Mouse (Mus musculus): ENCODE data around the gene Hmx2. TPM values are rescaled to one million over a fixed set of nuclear protein-coding genes. Genes with fewer than 3 reads are reported as not detected.

Hmx2 gene
- polyA plus RNA-seq, 1 experiment: 0.19 TPM

DNA sequence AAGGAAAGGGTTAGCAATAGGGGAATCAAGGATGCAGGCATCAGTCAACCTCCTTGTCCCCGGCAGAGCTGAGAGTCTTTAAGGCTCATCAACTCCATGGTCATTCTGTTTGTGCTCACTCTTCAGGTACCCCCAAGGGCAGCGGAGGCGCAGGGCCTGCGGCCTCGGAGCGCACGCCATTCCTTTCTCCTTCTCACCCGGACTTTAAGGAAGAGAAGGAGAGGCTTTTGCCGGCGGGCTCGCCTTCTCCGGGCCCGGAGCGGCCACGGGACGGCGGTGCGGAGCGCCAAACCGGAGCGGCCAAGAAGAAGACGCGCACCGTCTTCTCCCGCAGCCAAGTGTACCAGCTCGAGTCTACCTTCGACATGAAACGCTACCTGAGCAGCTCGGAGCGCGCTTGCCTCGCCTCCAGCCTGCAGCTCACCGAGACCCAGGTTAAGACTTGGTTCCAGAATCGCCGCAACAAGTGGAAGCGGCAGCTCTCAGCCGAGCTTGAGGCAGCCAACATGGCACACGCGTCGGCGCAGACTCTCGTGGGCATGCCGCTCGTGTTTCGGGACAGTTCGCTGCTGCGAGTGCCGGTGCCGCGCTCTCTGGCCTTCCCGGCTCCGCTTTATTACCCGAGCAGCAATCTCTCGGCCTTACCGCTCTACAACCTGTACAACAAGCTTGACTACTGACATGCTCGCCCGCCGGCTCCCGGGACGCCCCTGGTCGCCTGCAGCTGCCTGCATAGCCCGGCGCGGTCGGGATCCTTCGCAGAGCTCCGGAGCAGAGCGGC is 6.9 kb downstream of the Hmx2 start:
- H3K4me1 ChIP-seq: peaks cover 64% of the 10 kb centered on the region
- peaks cover 83% of the 10 kb centered on the region for H3K27me3 ChIP-seq (replicated peaks)
- H3K36me3 ChIP-seq (replicated peaks; ENCODE audit: low read length): no peaks in the 10 kb centered on the region
- no peak for TF ChIP-seq GATA1 (IDR thresholded peaks at IDR 0.05; ENCODE audit: borderline replicate concordance, low read length)
- no peak for TF ChIP-seq FLI1 (IDR thresholded peaks at IDR 0.05; ENCODE audit: low read length)
- H3K9me3 ChIP-seq: 0 out of 2 replicates have a peak, but pooled peaks cover 3% of the 10 kb centered on the region
- peak overlapping the region; percentile 90 for H3K4me3 ChIP-seq (replicated peaks)

DNA sequence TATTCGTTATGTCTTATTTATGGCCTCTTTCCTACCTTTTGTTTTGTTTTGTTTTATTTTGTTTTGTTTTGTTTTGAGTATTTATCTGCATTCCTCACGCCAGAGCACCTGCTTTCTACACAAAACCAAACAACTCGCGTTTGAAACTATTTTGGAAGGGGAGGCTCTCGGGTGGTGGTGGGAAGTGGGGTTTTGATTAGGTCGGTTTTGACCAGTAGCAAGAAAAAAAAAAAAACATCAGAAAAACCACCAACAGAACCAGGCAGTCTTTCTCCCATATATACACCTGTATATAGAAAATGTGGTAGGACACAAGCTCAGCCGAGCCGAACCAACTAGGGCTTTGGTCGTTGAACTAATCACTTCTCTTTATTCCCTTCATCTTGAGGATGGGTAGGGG is 7.5 kb downstream of the Hmx2 start:
- peaks cover 65% of the 10 kb centered on the region for H3K4me1 ChIP-seq
- no peaks in the 10 kb centered on the region for H3K36me3 ChIP-seq (replicated peaks; ENCODE audit: low read length)
- no peaks in the 10 kb centered on the region for H3K9me3 ChIP-seq
- TF ChIP-seq GATA1 (IDR thresholded peaks at IDR 0.05; ENCODE audit: borderline replicate concordance, low read length) (no peak), FLI1 (IDR thresholded peaks at IDR 0.05; ENCODE audit: low read length) (no peak)
- H3K27me3 ChIP-seq (replicated peaks): peaks cover 76% of the 10 kb centered on the region
- no peak overlapping the region for H3K4me3 ChIP-seq (replicated peaks)

DNA sequence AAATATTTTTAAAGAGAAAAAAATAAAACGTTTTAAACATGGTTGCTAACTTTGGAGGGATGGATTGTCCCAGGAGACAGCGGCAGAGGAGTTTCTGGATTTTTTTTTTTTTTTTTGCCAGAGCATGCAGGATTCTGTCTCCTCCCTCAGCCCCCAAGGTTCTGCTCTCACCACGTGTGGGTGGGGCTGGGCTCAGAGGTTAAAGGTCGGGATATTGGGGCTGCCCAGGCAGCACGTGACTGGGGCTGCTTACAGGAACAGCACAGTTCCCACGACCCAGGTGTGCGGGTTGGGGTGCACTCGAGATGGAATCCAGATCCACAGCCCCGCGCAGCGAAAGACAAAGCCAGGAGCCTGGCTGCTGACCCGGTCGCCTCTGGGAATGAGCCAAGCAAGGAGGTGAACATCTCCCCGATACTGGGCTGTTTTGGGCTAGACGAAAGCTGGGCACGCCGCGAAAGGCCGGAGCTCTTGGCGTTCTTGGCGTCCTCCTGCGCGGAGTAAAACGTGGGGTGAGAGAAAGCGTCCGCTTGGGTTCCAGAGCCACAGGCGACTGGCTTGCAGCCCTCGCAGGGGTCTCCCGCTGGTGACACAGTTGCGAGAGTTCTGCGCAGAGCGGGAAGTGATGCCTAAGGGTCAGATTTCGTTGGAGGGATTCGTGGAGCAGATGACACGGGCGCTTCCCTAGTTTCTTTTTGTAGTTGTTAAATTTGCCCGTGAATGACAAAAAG is 8.1 kb downstream of the Hmx2 start:
- Histone ChIP-seq H3K27me3 (replicated peaks) (peaks cover 70% of the 10 kb centered on the region), H3K4me3 (replicated peaks) (peak overlapping the region; percentile 78), H3K9me3 (no peaks in the 10 kb centered on the region), H3K4me1 (peaks cover 62% of the 10 kb centered on the region), H3K36me3 (replicated peaks; ENCODE audit: low read length) (peaks cover under 1% of the 10 kb centered on the region)
- TF ChIP-seq GATA1 (IDR thresholded peaks at IDR 0.05; ENCODE audit: borderline replicate concordance, low read length) (no peak), FLI1 (IDR thresholded peaks at IDR 0.05; ENCODE audit: low read length) (no peak)

DNA sequence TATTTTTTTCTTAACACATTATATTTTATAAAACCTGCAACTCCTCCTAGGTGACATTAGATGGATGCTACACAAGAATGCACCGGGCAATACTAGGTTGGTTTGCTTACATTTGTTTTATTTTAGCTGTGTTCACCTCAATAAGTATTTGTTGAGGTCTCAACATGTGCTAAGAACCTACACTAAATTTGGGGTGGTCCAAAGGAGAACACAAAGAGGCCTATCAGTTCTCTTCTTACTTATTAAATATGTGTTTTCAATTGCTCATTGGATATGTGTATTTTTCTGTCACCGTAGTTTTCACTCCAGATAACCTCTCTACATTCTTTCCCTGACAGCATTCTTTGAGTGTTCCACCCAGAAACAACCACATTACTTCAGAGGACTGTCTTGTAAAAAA is 9.2 kb downstream of the Hmx2 start:
- Histone ChIP-seq H3K27me3 (replicated peaks) (peaks cover 60% of the 10 kb centered on the region), H3K9me3 (no peaks in the 10 kb centered on the region), H3K36me3 (replicated peaks; ENCODE audit: low read length) (peaks cover 11% of the 10 kb centered on the region), H3K4me1 (peaks cover 62% of the 10 kb centered on the region), H3K4me3 (replicated peaks) (no peak overlapping the region)
- TF ChIP-seq GATA1 (IDR thresholded peaks at IDR 0.05; ENCODE audit: borderline replicate concordance, low read length): no peak
- no peak for TF ChIP-seq FLI1 (IDR thresholded peaks at IDR 0.05; ENCODE audit: low read length)

DNA sequence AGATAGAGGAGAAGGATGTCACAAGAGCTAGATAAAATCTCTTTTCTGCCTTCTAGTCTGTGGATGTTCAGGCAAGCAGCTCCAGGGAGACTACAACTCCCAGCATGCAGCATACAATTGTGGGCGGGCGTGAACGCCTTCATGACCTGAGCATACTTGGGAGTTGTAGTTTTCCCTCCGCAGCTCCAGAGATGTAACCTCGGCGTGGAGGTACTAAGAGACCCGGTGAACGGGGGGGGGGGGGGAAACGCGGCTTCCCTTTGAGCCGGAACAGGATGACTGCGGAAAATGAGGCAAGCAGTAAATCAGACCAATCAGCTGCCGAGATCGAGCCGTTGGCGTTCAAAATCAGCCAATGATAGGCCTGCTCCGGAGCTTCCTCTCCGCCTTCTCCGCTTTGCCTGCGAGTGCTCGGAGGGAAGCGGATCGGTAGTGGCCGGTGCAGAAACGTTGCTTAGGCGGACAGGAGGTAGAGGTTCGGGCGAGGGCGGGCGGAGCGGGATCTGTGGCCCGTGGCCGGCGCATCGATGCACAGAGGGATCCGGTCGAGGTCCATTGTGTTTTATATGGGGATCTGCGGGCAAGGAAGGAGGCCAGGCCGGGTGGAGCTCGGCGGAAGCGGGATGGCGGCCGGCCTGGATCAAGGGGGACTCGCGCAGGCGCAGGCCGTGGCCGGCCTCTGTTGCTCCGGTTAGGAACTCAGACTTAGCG is 11.6 kb downstream of the Hmx2 start, which contains the start of gene Bub3:
TSS of gene Bub3 (plus strand) at position 237 of the 711 bp plus-strand sequence.
- no peak for TF ChIP-seq FLI1 (IDR thresholded peaks at IDR 0.05; ENCODE audit: low read length)
- Histone ChIP-seq H3K4me3 (replicated peaks) (peak within 1 kb of the TSS; percentile 99), H3K9me3 (no peaks in the 10 kb centered on the region), H3K4me1 (peaks cover 47% of the 10 kb centered on the region), H3K36me3 (replicated peaks; ENCODE audit: low read length) (peaks cover 34% of the 10 kb centered on the region), H3K27me3 (replicated peaks) (peaks cover 36% of the 10 kb centered on the region)

DNA sequence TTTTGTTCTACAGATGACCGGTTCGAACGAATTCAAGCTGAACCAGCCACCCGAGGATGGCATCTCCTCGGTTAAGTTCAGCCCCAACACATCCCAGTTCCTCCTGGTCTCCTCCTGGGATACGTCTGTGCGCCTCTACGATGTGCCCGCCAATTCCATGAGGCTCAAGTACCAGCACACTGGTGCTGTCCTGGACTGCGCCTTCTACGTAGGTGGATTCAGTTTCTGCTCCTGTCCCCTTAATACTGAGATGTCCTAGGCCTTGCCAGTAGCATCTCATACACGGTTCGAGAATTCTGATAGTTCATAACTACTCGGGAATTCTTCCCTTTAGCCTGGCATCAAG is 12.1 kb downstream of the Hmx2 start:
- peaks cover 40% of the 10 kb centered on the region for H3K36me3 ChIP-seq (replicated peaks; ENCODE audit: low read length)
- peak overlapping the region; percentile 99 for H3K4me3 ChIP-seq (replicated peaks)
- H3K4me1 ChIP-seq: peaks cover 42% of the 10 kb centered on the region
- TF ChIP-seq FLI1 (IDR thresholded peaks at IDR 0.05; ENCODE audit: low read length) (no peak), GATA1 (IDR thresholded peaks at IDR 0.05; ENCODE audit: borderline replicate concordance, low read length) (no peak)
- no peaks in the 10 kb centered on the region for H3K9me3 ChIP-seq
- peaks cover 31% of the 10 kb centered on the region for H3K27me3 ChIP-seq (replicated peaks)

DNA sequence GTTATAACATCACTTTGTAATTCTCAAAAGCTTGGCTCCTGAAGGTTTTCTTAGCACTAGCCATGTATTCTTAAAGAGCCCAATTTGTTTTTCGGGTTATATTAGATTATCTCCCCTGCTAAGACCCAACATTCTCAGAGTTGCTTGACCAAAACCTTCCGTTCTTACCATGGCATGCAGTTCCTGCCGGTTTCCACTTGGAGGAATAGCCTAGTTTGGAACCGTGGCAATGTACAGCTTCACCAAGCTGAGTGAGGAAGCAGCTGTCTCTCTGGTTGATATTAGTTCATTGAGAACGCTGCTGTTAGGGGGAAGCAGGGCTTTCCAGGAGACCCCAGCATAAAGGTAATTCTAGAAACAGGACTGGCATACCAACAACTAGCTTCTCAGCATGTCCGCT is 26.7 kb downstream of the Hmx2 start:
- TF ChIP-seq FLI1 (IDR thresholded peaks at IDR 0.05; ENCODE audit: low read length) (no peak), GATA1 (IDR thresholded peaks at IDR 0.05; ENCODE audit: borderline replicate concordance, low read length) (no peak)
- H3K36me3 ChIP-seq (replicated peaks; ENCODE audit: low read length): peaks cover 59% of the 10 kb centered on the region

DNA sequence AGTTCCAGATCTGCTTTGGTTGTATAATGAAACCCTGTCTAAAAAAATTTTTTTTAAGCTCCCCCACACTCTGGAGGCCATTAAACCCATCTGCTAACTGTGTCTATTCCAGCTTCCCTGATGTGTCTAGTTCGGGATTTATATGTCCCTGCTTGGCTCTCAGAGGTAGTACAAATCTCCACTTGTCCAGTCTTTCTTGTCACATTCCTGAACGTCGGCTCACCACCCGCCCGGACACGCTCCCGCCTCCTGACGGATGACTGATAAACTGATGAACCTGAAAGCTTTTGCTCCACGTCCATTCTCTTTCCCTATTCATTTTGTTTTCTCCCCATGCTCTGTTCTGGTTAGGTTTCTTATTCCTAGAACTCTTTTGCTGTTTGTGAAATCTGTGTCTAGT is 33.6 kb downstream of the Hmx2 start:
- no peaks in the 10 kb centered on the region for H3K9me3 ChIP-seq
- TF ChIP-seq GATA1 (IDR thresholded peaks at IDR 0.05; ENCODE audit: borderline replicate concordance, low read length): no peak
- TF ChIP-seq FLI1 (IDR thresholded peaks at IDR 0.05; ENCODE audit: low read length): no peak
- no peak overlapping the region for H3K4me3 ChIP-seq (replicated peaks)

More for the DNA sequence above, 26.7 kb downstream of the Hmx2 start:
- Histone ChIP-seq H3K4me3 (replicated peaks) (no peak overlapping the region), H3K27me3 (replicated peaks) (no peaks in the 10 kb centered on the region), H3K4me1 (no peaks in the 10 kb centered on the region), H3K9me3 (no peaks in the 10 kb centered on the region)

DNA sequence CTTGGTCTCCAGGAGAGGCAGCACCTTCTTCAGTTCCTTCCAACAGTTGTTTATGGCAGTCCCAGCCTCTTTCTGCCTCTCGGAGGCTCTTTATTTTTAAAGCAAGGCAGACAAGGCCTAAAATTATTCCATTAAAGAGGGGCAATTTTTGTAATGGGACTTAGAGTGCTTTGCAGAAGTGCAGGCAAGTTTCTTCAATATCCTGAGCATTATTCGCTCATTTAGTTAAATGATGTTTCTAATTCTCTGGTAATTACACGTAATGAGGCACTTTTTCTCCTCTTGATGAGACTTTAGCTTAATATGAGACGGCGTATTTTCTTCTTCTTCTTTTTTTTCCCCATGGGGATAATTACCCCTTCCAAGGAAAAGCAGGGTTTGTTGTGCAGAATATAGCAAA is 37.0 kb downstream of the Hmx2 start:
- Histone ChIP-seq H3K27me3 (replicated peaks) (peaks cover 13% of the 10 kb centered on the region), H3K36me3 (replicated peaks; ENCODE audit: low read length) (no peaks in the 10 kb centered on the region), H3K9me3 (no peaks in the 10 kb centered on the region), H3K4me3 (replicated peaks) (no peak overlapping the region), H3K4me1 (peaks cover 3% of the 10 kb centered on the region; the same call in 1 of the 2 replicates)
- TF ChIP-seq FLI1 (IDR thresholded peaks at IDR 0.05; ENCODE audit: low read length): no peak
- TF ChIP-seq GATA1 (IDR thresholded peaks at IDR 0.05; ENCODE audit: borderline replicate concordance, low read length): no peak

More for the DNA sequence above, 33.6 kb downstream of the Hmx2 start:
- Histone ChIP-seq H3K4me1 (peaks cover 3% of the 10 kb centered on the region; the same call in 1 of the 2 replicates), H3K27me3 (replicated peaks) (peaks cover 7% of the 10 kb centered on the region), H3K36me3 (replicated peaks; ENCODE audit: low read length) (no peaks in the 10 kb centered on the region)

All from megakaryocyte, embryonic 14.5 days (primary cell).